Mouse (Mus musculus) forebrain, embryonic 13.5 days (tissue): ENCODE results near the gene Tbc1d10a. TPM values are rescaled to one million over a fixed set of nuclear protein-coding genes. Genes with fewer than 3 reads are reported as not detected.

Experiments used
- ATAC-seq: fragments of 200-750 bp; cut with Nextera tagmentation; 2 replicates; pipeline ENCODE4 v1.8.0; 2017
- H3K27ac ChIP-seq: fragments of 300-500 bp; sonication (generic); 2 replicates; pipeline ENCODE4 v1.5.1; 2015; ENCODE audit warnings: inconsistent platforms, mild to moderate bottlenecking, moderate library complexity
- H3K27me3 ChIP-seq: fragments of 300-500 bp; sonication (generic); 2 replicates; pipeline ENCODE4 v1.6.1; 2015; ENCODE audit warnings: mild to moderate bottlenecking, inconsistent platforms
- H3K36me3 ChIP-seq: fragments of 300-500 bp; sonication (generic); 2 replicates; pipeline ENCODE4 v1.6.1; 2015; ENCODE audit warnings: mild to moderate bottlenecking, inconsistent platforms; ENCODE audit not compliant: poor library complexity, severe bottlenecking
- H3K4me1 ChIP-seq: fragments of 300-500 bp; sonication (generic); 2 replicates; pipeline ENCODE4 v1.6.1; 2015; ENCODE audit warnings: inconsistent platforms
- H3K4me2 ChIP-seq: fragments of 300-500 bp; sonication (generic); 2 replicates; pipeline ENCODE4 v1.6.1; 2015; ENCODE audit warnings: inconsistent platforms, mild to moderate bottlenecking, moderate library complexity
- H3K4me3 ChIP-seq: fragments of 300-500 bp; sonication (generic); 2 replicates; pipeline ENCODE4 v1.5.1; 2015; ENCODE audit warnings: mild to moderate bottlenecking, inconsistent platforms
- H3K9ac ChIP-seq: fragments of 300-500 bp; sonication (generic); 2 replicates; pipeline ENCODE4 v1.6.1; 2015; ENCODE audit warnings: mild to moderate bottlenecking, inconsistent platforms
- H3K9me3 ChIP-seq: fragments of 300-500 bp; sonication (generic); replicated peaks from 2 replicates; pipeline ENCODE4 v1.6.1; 2016; ENCODE audit warnings: inconsistent platforms
- WGBS: fragments of 180-500 bp; shearing (Covaris S2); methylation state at CpG from one replicate; pipeline ENCODE4 v1.1.7; 2015; 5-methylcytosine and 5-hydroxymethylcytosine counted together
- polyA plus RNA-seq: library from polyadenylated mRNA; unstranded; fragments of >200 nt; fragmentation: Nextera tagmentation; extraction: Ambion mirVana; gene quantifications from 2 replicates; pipeline ENCODE4 v1.2.1, GENCODE M21; 2015

Tbc1d10a gene
- polyA plus RNA-seq, 1 experiment from 2014 or later, result 23.7 TPM

- Histone ChIP-seq H3K27me3 (no peaks in the 10 kb centered on the region), H3K36me3 (no peaks in the 10 kb centered on the region), H3K4me1 (no peaks in the 10 kb centered on the region), H3K27ac (no peak overlapping the region), H3K4me3 (no peak overlapping the region), H3K9ac (no peak overlapping the region), H3K9me3 (no peaks in the 10 kb centered on the region), H3K4me2 (no peak overlapping the region)
- no peak for ATAC-seq
- WGBS, result 88% methylated on average over 6 of the region's 6 CpGs
Observed at GRCm38 (mm10) chr11:4235052-4235655, 48.6 kb downstream of the Tbc1d10a start.

GRCm38 (mm10) chr11:4235665-4236545 lies 49.3 kb downstream of the Tbc1d10a start, which contains the start of gene Osm:
Gene Osm, plus strand, starts transcription at chr11:4236420.
- Histone ChIP-seq H3K27me3 (no peaks in the 10 kb centered on the region), H3K4me1 (no peaks in the 10 kb centered on the region), H3K4me3 (no peak within 1 kb of the TSS), H3K9ac (no peak within 1 kb of the TSS), H3K4me2 (no peak within 1 kb of the TSS), H3K36me3 (no peaks in the 10 kb centered on the region), H3K27ac (no peak within 1 kb of the TSS), H3K9me3 (no peaks in the 10 kb centered on the region)
- no peak for ATAC-seq
- 69% methylated on average over 16 of the region's 16 CpGs for WGBS

- ATAC-seq, result no peak
- H3K9ac ChIP-seq, result no peak overlapping the region
- WGBS, result 93% methylated on average over 21 of the region's 21 CpGs
- H3K4me2 ChIP-seq, result no peak overlapping the region
- H3K9me3 ChIP-seq, result no peaks in the 10 kb centered on the region
- H3K4me1 ChIP-seq, result no peaks in the 10 kb centered on the region
- no peak overlapping the region for H3K27ac ChIP-seq
- H3K27me3 ChIP-seq, result no peaks in the 10 kb centered on the region
- no peak overlapping the region for H3K4me3 ChIP-seq
- H3K36me3 ChIP-seq, result no peaks in the 10 kb centered on the region
Observed at GRCm38 (mm10) chr11:4236546-4237067, 50.0 kb downstream of the Tbc1d10a start.

GRCm38 (mm10) chr11:4237389-4237912 lies 50.9 kb downstream of the Tbc1d10a start:
- no peak for ATAC-seq
- no peaks in the 10 kb centered on the region for H3K9me3 ChIP-seq
- H3K9ac ChIP-seq, result no peak overlapping the region
- H3K4me2 ChIP-seq, result no peak overlapping the region
- H3K36me3 ChIP-seq, result no peaks in the 10 kb centered on the region
- 86% methylated on average over 17 of the region's 18 CpGs for WGBS
- no peaks in the 10 kb centered on the region for H3K27me3 ChIP-seq
- H3K4me1 ChIP-seq, result no peaks in the 10 kb centered on the region
- no peak overlapping the region for H3K4me3 ChIP-seq
- H3K27ac ChIP-seq, result no peak overlapping the region

GRCm38 (mm10) chr11:4238167-4238566 lies 51.6 kb downstream of the Tbc1d10a start:
- 90% methylated on average over 6 of the region's 6 CpGs for WGBS
- Histone ChIP-seq H3K36me3 (no peaks in the 10 kb centered on the region), H3K9ac (no peak overlapping the region), H3K27me3 (no peaks in the 10 kb centered on the region), H3K27ac (no peak overlapping the region), H3K9me3 (no peaks in the 10 kb centered on the region), H3K4me3 (no peak overlapping the region), H3K4me2 (no peak overlapping the region), H3K4me1 (no peaks in the 10 kb centered on the region)
- ATAC-seq, result no peak

- H3K9ac ChIP-seq, result no peak overlapping the region
- H3K27ac ChIP-seq, result no peak overlapping the region
- no peaks in the 10 kb centered on the region for H3K9me3 ChIP-seq
- no peaks in the 10 kb centered on the region for H3K36me3 ChIP-seq
- no peak for ATAC-seq
- no peak overlapping the region for H3K4me2 ChIP-seq
- no peaks in the 10 kb centered on the region for H3K27me3 ChIP-seq
- no peaks in the 10 kb centered on the region for H3K4me1 ChIP-seq
- 94% methylated on average over 23 of the region's 23 CpGs for WGBS
- no peak overlapping the region for H3K4me3 ChIP-seq
Observed at GRCm38 (mm10) chr11:4239691-4240090, 53.1 kb downstream of the Tbc1d10a start.

GRCm38 (mm10) chr11:4240151-4240550 lies 53.6 kb downstream of the Tbc1d10a start:
- Histone ChIP-seq H3K4me1 (no peaks in the 10 kb centered on the region), H3K36me3 (no peaks in the 10 kb centered on the region), H3K27ac (no peak overlapping the region), H3K9me3 (no peaks in the 10 kb centered on the region), H3K27me3 (no peaks in the 10 kb centered on the region), H3K9ac (no peak overlapping the region), H3K4me3 (no peak overlapping the region), H3K4me2 (no peak overlapping the region)
- ATAC-seq, result no peak
- 84% methylated on average over 7 of the region's 7 CpGs for WGBS

GRCm38 (mm10) chr11:4241180-4241579 lies 54.6 kb downstream of the Tbc1d10a start:
- no peak overlapping the region for H3K9ac ChIP-seq
- no peak overlapping the region for H3K4me3 ChIP-seq
- H3K4me2 ChIP-seq, result no peak overlapping the region
- H3K27ac ChIP-seq, result no peak overlapping the region
- H3K27me3 ChIP-seq, result no peaks in the 10 kb centered on the region
- no peaks in the 10 kb centered on the region for H3K36me3 ChIP-seq
- WGBS, result 77% methylated on average over 4 of the region's 4 CpGs
- ATAC-seq, result no peak
- no peaks in the 10 kb centered on the region for H3K4me1 ChIP-seq
- H3K9me3 ChIP-seq, result no peaks in the 10 kb centered on the region

GRCm38 (mm10) chr11:4246126-4246525 lies 59.5 kb downstream of the Tbc1d10a start:
- Histone ChIP-seq H3K36me3 (no peaks in the 10 kb centered on the region), H3K27me3 (no peaks in the 10 kb centered on the region), H3K4me1 (no peaks in the 10 kb centered on the region), H3K9me3 (no peaks in the 10 kb centered on the region), H3K9ac (no peak overlapping the region), H3K4me3 (no peak overlapping the region), H3K4me2 (no peak overlapping the region), H3K27ac (no peak overlapping the region)
- WGBS, result 80% methylated on average over 6 of the region's 6 CpGs
- no peak for ATAC-seq

- H3K4me1 ChIP-seq, result no peaks in the 10 kb centered on the region
- 83% methylated on average over 4 of the region's 4 CpGs for WGBS
Observed at GRCm38 (mm10) chr11:4246623-4247022, 60.0 kb downstream of the Tbc1d10a start.

GRCm38 (mm10) chr11:4247201-4247959 lies 60.8 kb downstream of the Tbc1d10a start:
- Histone ChIP-seq H3K4me3 (no peak overlapping the region), H3K36me3 (no peaks in the 10 kb centered on the region), H3K27ac (no peak overlapping the region), H3K4me1 (no peaks in the 10 kb centered on the region), H3K27me3 (no peaks in the 10 kb centered on the region), H3K4me2 (no peak overlapping the region), H3K9me3 (no peaks in the 10 kb centered on the region), H3K9ac (no peak overlapping the region)
- WGBS, result 81% methylated on average over 14 of the region's 14 CpGs
- no peak for ATAC-seq

More at GRCm38 (mm10) chr11:4246623-4247022, 60.0 kb downstream of the Tbc1d10a start:
- H3K9ac ChIP-seq, result no peak overlapping the region
- no peak overlapping the region for H3K4me3 ChIP-seq
- H3K27me3 ChIP-seq, result no peaks in the 10 kb centered on the region
- no peaks in the 10 kb centered on the region for H3K36me3 ChIP-seq
- no peak overlapping the region for H3K4me2 ChIP-seq
- no peaks in the 10 kb centered on the region for H3K9me3 ChIP-seq
- no peak overlapping the region for H3K27ac ChIP-seq
- no peak for ATAC-seq

GRCm38 (mm10) chr11:4249151-4249550 lies 62.6 kb downstream of the Tbc1d10a start:
- no peak overlapping the region for H3K4me3 ChIP-seq
- H3K9ac ChIP-seq, result no peak overlapping the region
- no peaks in the 10 kb centered on the region for H3K36me3 ChIP-seq
- H3K27me3 ChIP-seq, result no peaks in the 10 kb centered on the region
- H3K9me3 ChIP-seq, result no peaks in the 10 kb centered on the region
- H3K4me2 ChIP-seq, result no peak overlapping the region
- H3K27ac ChIP-seq, result no peak overlapping the region
- WGBS, result 98% methylated on average over 3 of the region's 3 CpGs
- ATAC-seq, result no peak
- no peaks in the 10 kb centered on the region for H3K4me1 ChIP-seq
